ENCODE assay signal across 33 mouse cellular contexts in genomic region chr4:71218060-71218459, GRCm38 (mm10).
"Had no signal": no experiment of that assay in that cellular context is flagged by ENCODE, and none has a peak within 500 bp of the region (broad histone marks: within the 10 kb centered on the region; RNA-seq: fewer than 3 reads in every experiment).

No protein-coding gene starts in this region.

- H3K4me3 ChIP-seq: limb, embryonic 10.5 days; limb, embryonic 12.5 days; limb, embryonic 13.5 days; limb, embryonic 15.5 days; liver, embryonic 12.5 days; liver, embryonic 13.5 days; liver, embryonic 15.5 days; lung, embryonic 15.5 days; megakaryocyte, embryonic 14.5 days; midbrain, embryonic 10.5 days; midbrain, embryonic 12.5 days; midbrain, embryonic 13.5 days; midbrain, embryonic 15.5 days; myocyte; neural tube, embryonic 12.5 days; neural tube, embryonic 13.5 days had no signal

- ATAC-seq: liver, embryonic 12.5 days; liver, postnatal 0 days; lung, postnatal 0 days; midbrain, embryonic 13.5 days; midbrain, embryonic 15.5 days; midbrain, embryonic 16.5 days had no signal

- H3K9me3 ChIP-seq: limb, embryonic 10.5 days; limb, embryonic 12.5 days; limb, embryonic 13.5 days; limb, embryonic 15.5 days; liver, embryonic 12.5 days; liver, embryonic 13.5 days; liver, embryonic 15.5 days; lung, embryonic 15.5 days; megakaryocyte, embryonic 14.5 days; midbrain, embryonic 10.5 days; midbrain, embryonic 12.5 days; midbrain, embryonic 13.5 days; midbrain, embryonic 15.5 days; neural tube, embryonic 12.5 days; neural tube, embryonic 13.5 days had no signal

- H3K4me2 ChIP-seq: limb, embryonic 12.5 days; limb, embryonic 13.5 days; limb, embryonic 15.5 days; liver, embryonic 11.5 days; liver, embryonic 12.5 days; liver, embryonic 13.5 days; liver, embryonic 15.5 days; lung, embryonic 14.5 days; lung, embryonic 15.5 days; midbrain, embryonic 11.5 days; midbrain, embryonic 12.5 days; midbrain, embryonic 13.5 days; midbrain, embryonic 15.5 days; neural tube, embryonic 12.5 days; neural tube, embryonic 13.5 days had no signal

- H3K27ac ChIP-seq: limb, embryonic 10.5 days; limb, embryonic 12.5 days; limb, embryonic 13.5 days; limb, embryonic 15.5 days; liver, embryonic 12.5 days; liver, embryonic 13.5 days; liver, embryonic 14.5 days; liver, embryonic 15.5 days; lung, embryonic 15.5 days; macrophage; midbrain, embryonic 10.5 days; midbrain, embryonic 12.5 days; midbrain, embryonic 13.5 days; midbrain, embryonic 15.5 days; neural tube, embryonic 12.5 days; neural tube, embryonic 13.5 days had no signal

- H3K4me1 ChIP-seq: limb, embryonic 10.5 days; limb, embryonic 12.5 days; limb, embryonic 13.5 days; limb, embryonic 15.5 days; liver, embryonic 12.5 days; liver, embryonic 13.5 days; liver, embryonic 15.5 days; lung, embryonic 15.5 days; megakaryocyte, embryonic 14.5 days; midbrain, embryonic 10.5 days; midbrain, embryonic 12.5 days; midbrain, embryonic 13.5 days; midbrain, embryonic 15.5 days; neural tube, embryonic 12.5 days; neural tube, embryonic 13.5 days had no signal

- DNase-seq: left cerebral cortex, postnatal 4 days; liver; liver, embryonic 13.5 days; liver, postnatal 0 days; lung, adult 18-20 months; lung, adult 2 months; lung, embryonic 14.5 days; lung, postnatal 10 days; lung, postnatal 14 days; lung, postnatal 36 days; lung, postnatal 4 days; midbrain, embryonic 14.5 days had no signal

- H3K27me3 ChIP-seq: limb, embryonic 12.5 days; limb, embryonic 13.5 days; limb, embryonic 15.5 days; liver, embryonic 12.5 days; liver, embryonic 13.5 days; liver, embryonic 15.5 days; lung, embryonic 15.5 days; megakaryocyte, embryonic 14.5 days; midbrain, embryonic 12.5 days; midbrain, embryonic 13.5 days; midbrain, embryonic 15.5 days; neural tube, embryonic 12.5 days; neural tube, embryonic 13.5 days had no signal

- H3K9ac ChIP-seq: limb, embryonic 12.5 days; limb, embryonic 13.5 days; limb, embryonic 15.5 days; liver, embryonic 12.5 days; liver, embryonic 13.5 days; liver, embryonic 14.5 days; liver, embryonic 15.5 days; liver, postnatal 0 days; lung, embryonic 14.5 days; lung, embryonic 15.5 days; midbrain, embryonic 12.5 days; midbrain, embryonic 13.5 days; midbrain, embryonic 15.5 days; neural tube, embryonic 12.5 days; neural tube, embryonic 13.5 days had no signal

- H3K36me3 ChIP-seq: limb, embryonic 10.5 days; limb, embryonic 12.5 days; limb, embryonic 13.5 days; limb, embryonic 15.5 days; liver, embryonic 12.5 days; liver, embryonic 13.5 days; liver, embryonic 15.5 days; lung, embryonic 15.5 days; midbrain, embryonic 10.5 days; midbrain, embryonic 12.5 days; midbrain, embryonic 13.5 days; midbrain, embryonic 15.5 days; neural tube, embryonic 12.5 days; neural tube, embryonic 13.5 days had no signal
